Mouse (Mus musculus): ENCODE measurements around the gene Tssk2.

Tssk2 gene

DNA sequence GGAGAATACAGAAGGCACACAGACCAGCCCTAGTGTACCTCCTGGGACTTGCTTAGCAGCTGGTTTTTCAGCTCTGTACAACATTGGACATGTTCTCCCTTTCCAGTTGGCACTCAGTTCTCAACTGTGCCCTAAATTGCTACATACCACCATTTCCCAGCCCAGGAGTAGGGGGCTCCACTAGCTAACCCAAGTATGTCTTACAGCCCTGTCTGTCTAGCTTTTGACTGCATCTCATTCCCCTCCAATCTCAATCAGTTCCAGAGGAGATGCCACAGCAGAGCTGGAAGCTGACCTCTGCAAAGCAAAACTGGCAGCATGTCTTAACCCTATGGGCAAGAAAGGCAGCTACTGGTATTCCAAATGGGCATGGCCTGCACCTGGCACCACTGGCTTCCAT, 2.3 kb upstream of the Tssk2 start:
- DNase-seq (ENCODE audit: low read depth, low spot score), result no peak

- peak; percentile 93 for DNase-seq (ENCODE audit: low read depth, low spot score)
Observed at GRCm38 (mm10) chr16:17911052-17911595, 12.7 kb downstream of the Tssk2 start, which contains the start of gene Ess2. Gene Ess2, minus strand, starts transcription at chr16:17911348.

DNA sequence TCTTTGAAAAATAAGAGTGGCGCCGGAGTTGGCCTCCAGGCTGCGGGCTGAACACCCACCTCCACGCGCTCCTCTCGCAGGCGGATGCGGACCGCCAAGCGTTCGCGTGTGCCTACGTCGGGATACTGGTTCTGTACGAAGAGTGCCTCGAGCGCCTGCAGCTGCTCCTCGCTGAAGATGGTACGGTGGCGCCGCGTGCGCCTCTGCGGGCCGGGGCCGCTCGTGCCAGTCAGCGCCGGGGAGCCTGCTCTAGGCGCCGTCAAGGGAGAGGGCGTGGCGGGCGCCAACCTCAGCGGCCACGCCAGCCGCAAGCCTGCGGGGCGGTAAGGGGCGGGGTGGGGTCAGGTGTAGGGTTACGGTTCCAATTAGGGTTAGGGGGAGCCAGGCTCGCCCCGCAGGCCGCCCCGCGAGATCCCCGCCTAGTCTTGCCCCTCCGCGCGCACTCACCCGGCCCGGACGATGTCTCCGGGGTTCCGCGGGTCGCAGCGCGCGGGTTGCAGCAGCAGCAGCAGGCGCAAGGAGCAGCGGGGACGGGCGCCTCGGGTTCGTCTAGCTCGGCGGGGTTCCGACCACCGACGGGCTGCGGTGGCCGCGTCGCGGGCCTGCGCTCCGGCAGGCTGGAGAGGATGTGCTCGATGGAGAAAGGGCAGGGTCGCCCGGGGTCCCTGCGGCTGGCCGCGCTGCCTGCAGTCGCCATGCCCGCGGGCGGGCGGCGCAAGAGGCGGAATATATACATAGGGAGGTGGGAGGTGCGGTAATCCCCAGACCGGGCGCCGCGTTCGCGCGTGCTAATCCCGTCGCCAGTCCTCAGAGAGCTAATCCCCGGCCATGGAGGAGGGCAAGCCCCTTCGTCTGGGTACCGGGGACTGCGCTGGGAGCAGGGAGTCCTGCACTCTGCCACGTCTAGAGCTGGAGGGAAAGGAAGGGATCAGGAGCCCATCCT, 16.1 kb downstream of the Tssk2 start, which contains the start of gene Gsc2:
Gene Gsc2 (minus strand): TSS at position 753 of the 943 bp plus-strand sequence.
- DNase-seq (ENCODE audit: low read depth, low spot score), result no peak

- DNase-seq (ENCODE audit: low read depth, low spot score), result peak; percentile 82
Observed at GRCm38 (mm10) chr16:17920586-17920985, 22.1 kb downstream of the Tssk2 start.

DNA sequence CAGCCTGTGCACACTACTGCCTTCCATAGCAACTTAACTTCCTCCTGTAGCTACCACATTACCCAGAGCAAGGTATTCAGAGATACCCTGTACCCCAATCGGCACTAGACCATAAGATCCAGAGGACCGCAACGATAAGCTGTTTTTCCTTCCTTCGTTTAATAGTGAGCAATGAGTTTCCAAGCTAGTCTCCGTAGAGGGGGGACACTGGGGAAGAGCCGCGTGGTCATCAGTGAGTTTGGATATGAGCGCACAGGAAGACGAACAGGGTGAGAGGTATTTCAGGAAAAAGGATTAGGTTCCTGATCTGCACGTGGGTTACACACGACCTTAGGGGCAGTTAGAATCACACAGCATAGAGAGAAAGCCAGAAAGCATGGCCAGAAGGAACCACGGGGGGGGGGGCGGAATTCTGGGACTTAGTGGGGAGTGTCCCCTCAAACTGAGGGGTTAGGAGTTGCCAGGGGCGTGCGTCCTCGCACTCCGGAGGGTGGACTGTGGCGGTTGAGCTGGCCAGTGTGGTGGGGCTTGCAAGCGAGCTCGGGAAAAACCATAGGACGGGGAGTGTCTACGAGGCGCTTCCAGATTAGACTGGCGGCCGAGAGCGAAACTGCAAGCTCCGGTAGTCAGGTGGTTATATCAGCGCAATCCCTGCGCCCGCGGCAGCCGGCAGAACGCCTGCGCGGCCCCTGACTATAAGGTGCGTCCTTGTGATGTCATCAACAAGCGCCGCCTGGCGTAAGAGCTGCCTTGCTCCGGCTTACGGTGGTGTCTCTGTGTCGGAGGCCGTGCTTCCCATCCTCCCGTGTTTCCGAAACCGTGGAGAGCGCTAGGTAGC, 23.1 kb downstream of the Tssk2 start:
- DNase-seq (ENCODE audit: low read depth, low spot score), result peak; percentile 96

- DNase-seq (ENCODE audit: low read depth, low spot score), result no peak
Observed at GRCm38 (mm10) chr16:17922163-17922538, 23.7 kb downstream of the Tssk2 start.

DNA sequence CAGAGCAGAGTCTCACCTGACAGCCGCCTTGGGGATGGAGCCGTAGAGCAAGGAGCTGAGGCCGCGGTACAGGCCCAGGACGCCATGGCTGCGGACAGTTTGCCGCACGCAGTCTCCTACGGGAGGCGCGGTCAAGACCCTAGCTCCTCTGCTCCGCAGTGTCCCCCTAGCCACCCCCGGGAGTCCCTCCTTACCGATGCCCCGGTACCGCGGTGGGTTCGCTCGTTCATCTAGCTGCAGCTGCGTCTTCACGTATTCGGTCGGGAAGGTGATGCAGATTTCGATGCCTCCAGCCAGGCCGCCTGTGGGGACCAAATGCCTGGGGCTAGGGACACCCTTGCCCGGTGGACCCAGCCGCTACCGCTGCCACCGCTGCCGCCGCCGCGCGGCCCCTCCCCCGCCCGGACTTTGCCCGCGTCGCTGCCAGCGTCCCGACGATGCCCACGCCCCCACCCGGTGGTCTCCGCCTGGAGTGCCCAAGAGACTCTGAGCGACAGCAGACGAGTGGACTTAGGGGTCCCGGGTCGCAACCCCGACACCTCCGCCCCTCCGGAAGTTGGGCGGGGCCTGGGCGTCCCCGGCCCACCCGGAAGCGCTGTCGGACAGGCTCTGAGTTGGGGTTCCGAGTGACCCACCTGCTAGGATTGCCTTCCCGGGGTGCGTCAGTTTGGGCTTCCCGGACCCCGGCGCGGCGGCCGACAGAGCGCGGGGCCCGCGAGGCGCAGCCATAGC, 29.1 kb downstream of the Tssk2 start:
- DNase-seq (ENCODE audit: low read depth, low spot score), result no peak

GRCm38 (mm10) chr16:17928087-17928580, 29.7 kb downstream of the Tssk2 start, which contains the start of gene Slc25a1:
Gene Slc25a1, minus strand, starts transcription at chr16:17928219.
- no peak for DNase-seq (ENCODE audit: low read depth, low spot score)

GRCm38 (mm10) chr16:17928627-17929104, 30.2 kb downstream of the Tssk2 start:
- no peak for DNase-seq (ENCODE audit: low read depth, low spot score)

DNA sequence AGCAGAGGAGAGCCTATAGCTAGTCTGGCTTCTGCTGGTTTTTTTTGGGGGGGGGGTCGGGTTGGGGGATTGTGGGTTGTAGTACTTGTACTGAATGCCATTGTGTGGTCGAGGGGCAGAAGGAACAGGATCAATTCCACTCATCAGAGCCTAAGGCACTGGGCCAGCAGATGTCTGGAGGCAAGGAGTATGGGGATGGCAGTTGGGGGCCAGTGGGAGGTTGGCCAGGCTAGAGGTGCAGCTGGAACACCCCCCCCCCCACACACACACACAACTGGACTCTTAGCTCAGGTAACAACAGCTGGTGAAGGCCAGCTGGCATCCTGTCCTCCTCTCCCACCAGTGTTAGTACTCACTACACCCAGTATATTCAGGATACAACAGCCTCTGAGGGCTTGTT, 30.8 kb downstream of the Tssk2 start:
- no peak for DNase-seq (ENCODE audit: low read depth, low spot score)

GRCm38 (mm10) chr16:17929631-17930030, 31.2 kb downstream of the Tssk2 start:
- no peak for DNase-seq (ENCODE audit: low read depth, low spot score)

DNA sequence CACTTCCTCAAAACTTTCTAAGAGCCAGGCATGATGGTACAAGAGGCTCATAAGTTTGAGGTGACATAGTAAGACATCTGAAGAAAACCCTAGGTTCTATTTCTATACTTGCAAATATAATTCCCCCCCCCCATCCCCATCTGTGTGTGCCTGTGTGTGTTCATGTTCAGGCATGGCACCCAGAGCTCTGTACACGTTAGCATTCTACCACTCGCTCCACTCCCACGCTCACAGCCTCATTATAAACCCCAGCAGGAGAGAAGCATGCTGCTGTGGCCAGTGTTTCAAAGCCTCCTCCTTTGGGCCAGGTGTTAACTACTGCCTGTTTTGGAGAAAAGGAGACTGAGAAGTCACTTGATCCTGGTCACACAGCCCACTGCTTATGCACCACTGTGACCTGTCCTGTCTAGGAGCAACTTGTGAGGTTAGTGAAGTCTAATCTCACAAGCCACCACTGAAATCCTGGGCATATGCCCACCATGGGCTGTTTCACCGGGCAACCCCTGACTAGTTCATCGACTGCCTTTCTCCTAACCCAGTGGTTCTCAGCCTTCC, 33.5 kb downstream of the Tssk2 start:
- no peak for DNase-seq (ENCODE audit: low read depth, low spot score)

DNA sequence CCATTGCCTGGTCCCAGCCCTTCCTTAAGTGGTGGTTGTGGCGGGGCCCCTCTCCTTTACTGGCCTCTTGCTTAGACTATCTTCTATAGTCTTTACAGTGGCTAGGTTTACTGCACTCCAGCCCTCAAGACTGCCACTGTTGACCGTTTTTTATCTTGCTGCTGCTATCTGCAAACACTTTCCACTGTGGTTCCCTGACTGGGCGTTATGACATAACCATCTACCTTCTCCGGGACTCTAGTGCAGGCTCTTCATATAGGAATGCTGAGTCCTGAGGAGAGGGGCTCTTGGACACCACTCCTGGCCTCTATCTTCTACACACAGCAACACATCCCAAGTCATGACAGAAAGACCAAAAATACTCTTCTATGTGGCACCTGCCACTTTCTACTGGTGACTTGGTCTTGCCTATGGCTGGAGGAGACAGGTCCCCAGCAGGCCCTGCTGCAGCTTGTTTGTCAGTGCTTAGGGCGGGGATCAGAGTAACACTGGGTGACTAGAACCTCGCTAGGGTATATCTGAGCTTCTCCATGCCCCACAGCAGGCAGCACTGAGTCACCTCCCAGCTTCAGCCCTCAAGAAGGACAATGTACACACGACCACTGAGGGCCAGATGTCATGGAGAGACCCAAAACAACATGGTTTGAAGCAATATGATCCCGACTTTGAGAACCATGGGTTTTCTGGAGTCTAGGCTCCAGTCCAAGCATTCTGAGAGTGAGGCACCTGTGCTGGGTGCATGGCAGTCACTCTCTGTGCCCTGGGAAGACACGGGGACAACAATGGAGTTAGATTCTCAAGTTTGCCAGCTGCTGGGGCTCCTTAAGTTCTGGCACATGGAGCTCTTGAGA, 35.4 kb downstream of the Tssk2 start:
- DNase-seq (ENCODE audit: low read depth, low spot score), result no peak

DNA sequence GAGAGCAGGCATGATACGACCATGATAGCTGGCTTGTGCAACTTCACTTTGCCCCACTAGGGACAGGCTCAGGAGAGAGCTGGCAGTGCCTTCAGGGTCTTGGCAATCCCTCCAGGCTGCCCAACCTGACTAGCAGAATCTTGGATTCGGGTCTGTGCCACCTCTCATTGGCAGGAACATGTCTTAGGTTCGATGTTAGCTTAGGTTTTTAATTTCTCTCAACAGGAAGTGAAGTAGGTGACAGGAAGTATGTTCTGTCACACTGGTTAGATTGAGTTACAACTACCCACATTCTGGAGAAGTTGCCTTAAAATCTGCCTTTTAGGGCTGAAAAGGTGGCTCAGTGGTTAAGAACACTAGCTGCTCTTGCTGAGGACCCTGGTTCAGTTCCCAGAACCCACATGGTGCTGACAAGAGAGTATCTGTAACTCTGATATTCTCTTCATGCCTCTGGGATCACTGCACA, 36.0 kb downstream of the Tssk2 start:
- no peak for DNase-seq (ENCODE audit: low read depth, low spot score)

GRCm38 (mm10) chr16:17936776-17937175, 38.3 kb downstream of the Tssk2 start:
- DNase-seq (ENCODE audit: low read depth, low spot score), result no peak

DNA sequence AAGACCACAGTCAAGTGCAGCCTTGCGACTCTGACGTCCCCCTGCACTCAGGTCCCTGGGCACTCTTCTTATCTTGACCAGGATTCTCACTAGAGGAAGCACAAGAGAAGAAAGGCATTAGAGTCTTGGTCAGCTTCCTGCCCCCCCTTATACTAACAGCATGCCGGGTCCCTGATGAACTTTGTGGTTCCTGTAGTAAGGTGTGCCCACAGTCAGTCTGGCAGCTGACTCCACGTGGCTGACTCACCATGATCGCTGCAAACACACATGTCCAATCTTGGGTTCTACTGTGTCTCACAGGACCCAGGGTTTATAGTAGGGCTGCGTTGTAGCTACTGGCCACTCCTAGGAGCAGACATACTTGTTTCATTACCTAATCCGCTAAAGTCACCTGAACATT, 39.8 kb downstream of the Tssk2 start:
- DNase-seq (ENCODE audit: low read depth, low spot score), result no peak

DNA sequence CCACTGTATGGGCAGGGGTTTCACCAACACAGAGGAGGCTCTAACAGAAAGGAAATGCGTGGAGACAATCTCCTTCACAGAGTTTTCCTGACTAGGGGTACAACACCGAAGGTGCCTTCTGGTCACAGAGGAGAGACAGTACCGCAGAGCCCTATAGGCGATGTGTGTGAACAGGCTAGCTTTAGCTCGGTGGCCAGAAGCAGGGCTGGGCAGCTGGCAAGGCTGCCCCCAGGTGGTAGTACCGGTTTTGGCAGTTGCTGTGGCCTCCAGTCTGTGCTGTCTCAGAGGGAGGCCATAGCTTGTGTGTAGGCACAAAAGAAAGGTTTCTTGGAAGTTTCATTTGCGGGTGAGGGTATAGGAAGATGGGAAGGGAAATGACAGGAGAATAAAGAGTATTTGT, 40.4 kb downstream of the Tssk2 start:
- no peak for DNase-seq (ENCODE audit: low read depth, low spot score)

DNA sequence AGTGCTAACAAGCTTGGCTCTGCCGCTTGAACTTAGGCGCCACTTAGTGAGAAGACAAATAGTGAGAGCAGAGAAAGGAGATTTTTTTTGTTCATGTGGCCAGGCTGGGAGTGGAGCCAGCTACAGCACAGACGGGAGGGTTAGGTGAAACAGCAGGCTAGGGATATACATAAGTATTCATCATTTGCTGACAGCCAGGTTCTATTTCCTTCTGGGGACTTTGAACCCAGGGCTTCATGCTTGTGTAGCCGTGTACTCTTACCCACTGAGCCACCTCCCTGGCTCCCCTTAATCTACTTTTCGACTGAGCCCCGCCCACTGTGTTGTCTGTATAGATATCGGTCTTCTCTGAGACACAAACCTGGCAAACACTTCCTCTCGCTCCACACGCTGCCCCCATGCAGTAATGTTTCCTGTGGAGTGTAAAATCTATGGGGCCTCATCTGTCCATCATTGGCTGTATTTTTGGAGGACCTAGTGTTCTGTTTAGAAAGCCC, 40.9 kb downstream of the Tssk2 start:
- no peak for DNase-seq (ENCODE audit: low read depth, low spot score)

DNA sequence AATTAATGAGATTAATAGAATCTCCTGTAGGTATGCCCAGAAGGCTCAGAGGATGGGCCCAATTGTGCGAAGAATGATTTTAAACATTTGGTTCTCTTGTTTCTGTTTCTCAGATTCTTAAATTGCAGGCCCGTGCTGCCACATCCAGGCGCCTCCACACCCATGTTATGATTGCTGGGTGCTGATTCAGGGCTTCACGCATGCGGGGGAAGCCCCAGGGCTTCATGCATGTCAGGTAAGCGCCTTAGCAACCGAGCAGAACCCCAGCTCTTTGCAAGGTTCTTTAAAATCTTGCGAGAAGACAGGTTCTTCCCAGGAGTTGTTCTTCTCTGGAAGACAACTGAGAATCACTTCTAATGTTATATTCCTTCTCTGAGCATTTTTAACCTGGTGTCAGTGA, 45.0 kb downstream of the Tssk2 start:
- DNase-seq (ENCODE audit: low read depth, low spot score), result no peak
